Mouse (Mus musculus) leukemia stem cell, adult 10-12 weeks (primary cell): ENCODE data around the gene Myl6. TPM values are rescaled to one million over a fixed set of nuclear protein-coding genes. Genes with fewer than 3 reads are reported as not detected.

Experiments used
- polyA plus RNA-seq: library from polyadenylated mRNA; stranded (reverse); fragments of >175 nt; gene quantifications from 2 replicates; pipeline ENCODE4 v1.2.3, GENCODE M21; 2012; ENCODE audit warnings: low replicate concordance

The Myl6 gene
- 27.3 and 134 TPM in 2 replicates for polyA plus RNA-seq

GRCm38 (mm10) chr10:128493695-128494666 is at the start of gene Myl6:
Gene Myl6 (minus strand): TSS chr10:128494145.

GRCm38 (mm10) chr10:128525671-128526308 is 31.8 kb upstream of the Myl6 start, which contains the start of gene Esyt1:
Gene Esyt1 (minus strand): TSS chr10:128525871.

GRCm38 (mm10) chr10:128498590-128498989 is 4.6 kb upstream of the Myl6 start, which contains the start of gene Myl6b:
Gene Myl6b (minus strand): TSS chr10:128498685.

GRCm38 (mm10) chr10:128458719-128459408 is 35.1 kb downstream of the Myl6 start, which contains the start of gene Smarcc2:
Gene Smarcc2 (plus strand): TSS chr10:128459248.

Other genes starting within 250 kb of the Myl6 start
- gene Apon, start 240.0 kb downstream of the Myl6 start, polyA plus RNA-seq: 0.13 TPM in 1 of 2 replicates, not detected in the other
- not detected in 2 replicates for gene Apof, start 225.5 kb downstream of the Myl6 start, polyA plus RNA-seq
- gene Stat2, start 223.6 kb downstream of the Myl6 start, polyA plus RNA-seq: 26.1 and 38.2 TPM in 2 replicates
- 0.12 and 0.13 TPM in 2 replicates for gene Il23a, start 195.4 kb downstream of the Myl6 start, polyA plus RNA-seq
- 2.8 and 6.3 TPM in 2 replicates for gene Pan2, start 190.8 kb downstream of the Myl6 start, polyA plus RNA-seq
- gene Cnpy2, start 171.7 kb downstream of the Myl6 start, polyA plus RNA-seq: 27.5 and 52.4 TPM in 2 replicates
- gene Cs, start 156.4 kb downstream of the Myl6 start, polyA plus RNA-seq: 8.6 and 52.3 TPM in 2 replicates
- gene Coq10a, start 125.1 kb downstream of the Myl6 start, polyA plus RNA-seq: 3.6 and 11.6 TPM in 2 replicates
- 61.1 and 121 TPM in 2 replicates for gene Ankrd52, start 117.0 kb downstream of the Myl6 start, polyA plus RNA-seq
- not detected in 2 replicates for gene Slc39a5, start 92.9 kb downstream of the Myl6 start, polyA plus RNA-seq
- gene Nabp2, start 82.7 kb downstream of the Myl6 start, polyA plus RNA-seq: 265 and 291 TPM in 2 replicates
- gene Rnf41, start 82.5 kb downstream of the Myl6 start, polyA plus RNA-seq: 7.7 and 9.3 TPM in 2 replicates
- gene Smarcc2, start 34.9 kb downstream of the Myl6 start, polyA plus RNA-seq: 223 and 234 TPM in 2 replicates
- 6.8 and 8.3 TPM in 2 replicates for gene Myl6b, start 4.5 kb upstream of the Myl6 start, polyA plus RNA-seq
- 64.0 and 113 TPM in 2 replicates for gene Esyt1, start 31.7 kb upstream of the Myl6 start, polyA plus RNA-seq
- 17.8 and 33.1 TPM in 2 replicates for gene Zc3h10, start 53.6 kb upstream of the Myl6 start, polyA plus RNA-seq
- gene Rpl41, start 55.2 kb upstream of the Myl6 start, polyA plus RNA-seq: 1,968 and 2,386 TPM in 2 replicates
- 485 and 726 TPM in 2 replicates for gene Pa2g4, start 71.8 kb upstream of the Myl6 start, polyA plus RNA-seq
- 0.35 and 0.77 TPM in 2 replicates for gene Erbb3, start 95.5 kb upstream of the Myl6 start, polyA plus RNA-seq
- gene Rps26, start 132.6 kb upstream of the Myl6 start, polyA plus RNA-seq: 275 and 2,118 TPM in 2 replicates
- gene Ikzf4, start 151.8 kb upstream of the Myl6 start, polyA plus RNA-seq: 1.4 and 2.2 TPM in 2 replicates
- gene Suox, start 179.9 kb upstream of the Myl6 start, polyA plus RNA-seq: 0.64 and 3.0 TPM in 2 replicates
- 9.7 and 12.3 TPM in 2 replicates for gene Rab5b, start 202.1 kb upstream of the Myl6 start, polyA plus RNA-seq
- 0.14 TPM in 1 of 2 replicates, not detected in the other for gene Pmel, start 210.1 kb upstream of the Myl6 start, polyA plus RNA-seq
- 14.9 and 21.2 TPM in 2 replicates for gene Cdk2, start 210.9 kb upstream of the Myl6 start, polyA plus RNA-seq